In the genomic region with DNA sequence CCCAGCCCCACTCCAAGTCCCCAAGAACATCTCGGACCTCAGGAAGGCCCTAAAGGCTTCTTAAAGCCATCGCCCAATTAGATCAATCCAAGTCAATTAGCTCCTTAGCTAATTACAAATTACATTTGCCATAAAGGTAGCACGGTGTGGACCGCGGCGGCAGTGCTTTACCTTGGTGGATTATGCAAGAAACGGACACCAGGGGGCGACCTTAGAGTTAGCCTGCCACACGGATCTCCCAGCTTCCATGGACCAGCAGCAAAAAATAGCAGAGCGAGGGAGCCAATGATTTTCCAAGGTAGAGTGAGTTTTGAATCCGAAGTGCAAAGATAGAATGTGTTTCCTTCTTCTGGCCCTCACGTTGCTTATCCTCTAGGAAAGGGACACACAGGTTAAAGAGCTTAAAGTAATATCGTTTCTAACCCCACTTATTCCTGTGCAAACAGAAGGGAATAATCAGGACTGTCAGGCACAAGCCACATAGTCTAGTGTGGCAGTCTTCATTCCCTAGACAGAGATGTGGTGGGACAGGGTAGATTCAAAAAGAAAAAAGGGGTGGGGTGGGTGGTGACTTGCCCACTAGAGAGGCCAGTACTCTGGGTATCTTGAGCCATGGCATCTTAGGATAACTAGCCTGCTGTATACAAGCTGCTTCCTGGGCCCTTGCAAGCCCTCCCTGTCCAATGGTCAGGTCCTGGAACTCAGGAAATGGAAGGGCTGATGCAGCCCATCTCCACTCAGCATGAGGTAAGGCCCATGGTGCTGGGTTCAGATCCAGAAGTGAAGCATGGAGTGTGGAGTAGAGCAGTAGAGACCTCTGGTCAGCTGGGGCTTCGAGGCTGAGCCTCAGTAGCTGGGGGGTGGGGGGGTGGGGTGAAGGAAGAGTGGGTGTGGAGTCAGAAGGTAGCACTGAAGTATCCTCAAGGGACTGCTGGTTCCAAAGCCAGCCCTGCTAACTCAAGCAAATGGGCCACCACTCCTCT, we compare ENCODE assay signal across 8 mouse cellular contexts. TPM values are rescaled to one million over a fixed set of nuclear protein-coding genes. Genes with fewer than 3 reads are reported as not detected.
DNase-seq lines count a peak whose midpoint lies in the region; ATAC-seq and TF ChIP-seq lines count a peak whose summit lies in the region.

No protein-coding gene starts in this region.

- 0 out of 2 replicates have a peak, but pooled peaks cover 2% of the 10 kb centered on the region for H3K27me3 ChIP-seq in kidney, adult 2 months (replicated peaks; ENCODE audit: control insufficient read depth, insufficient read depth, low read length)
- peaks cover 70% of the 10 kb centered on the region for H3K27me3 ChIP-seq in limb, embryonic 13.5 days

- no peaks in the 10 kb centered on the region; the same call in 1 of the 2 replicates for H3K4me1 ChIP-seq in kidney, adult 2 months (ENCODE audit: control insufficient read depth, insufficient read depth, low read length)
- peaks cover 12% of the 10 kb centered on the region for H3K4me1 ChIP-seq in limb, embryonic 13.5 days

- no peak overlapping the region for H3K27ac ChIP-seq in kidney, adult 2 months (ENCODE audit: insufficient read depth, low read depth, low read length)
- no peak overlapping the region for H3K27ac ChIP-seq in limb, embryonic 13.5 days

- WGBS in kidney, adult 2 months = 9% methylated on average over 14 of the region's 14 CpGs
- 11% methylated on average over 14 of the region's 14 CpGs for WGBS in limb, embryonic 13.5 days

- H3K4me3 ChIP-seq in kidney, adult 2 months (ENCODE audit: insufficient read depth, low read depth, low read length) = no peak overlapping the region
- H3K4me3 ChIP-seq in limb, embryonic 13.5 days = no peak overlapping the region

- ATAC-seq in frontal cortex, adult (ENCODE audit: low TSS enrichment) = peak; percentile 88
- peak; percentile 65; the same call in 1 of the 2 replicates for ATAC-seq in limb, embryonic 13.5 days (ENCODE audit: low FRiP score, low read depth)

- no peaks in the 10 kb centered on the region for H3K36me3 ChIP-seq in kidney, adult 2 months (ENCODE audit: control insufficient read depth, insufficient read depth, low read length)
- no peaks in the 10 kb centered on the region for H3K36me3 ChIP-seq in limb, embryonic 13.5 days

- H3K9me3 ChIP-seq in limb, embryonic 13.5 days = no peaks in the 10 kb centered on the region

- DNase-seq in 416B (ENCODE audit: low read depth) (peak; percentile 50), MN1 (ENCODE audit: low spot score) (peak; percentile 71)
- DNase-seq in cerebellum, adult 8-10 months = peak; percentile 80
- DNase-seq in kidney, adult 2 months = peak; percentile 70
- DNase-seq in neural tube, embryonic 10.5 days (ENCODE audit: extremely low spot score, low spot score) = peak; percentile 80
- DNase-seq in telencephalon, adult 2 months (ENCODE audit: low read depth, low spot score) = peak; percentile 23

- H3K9ac ChIP-seq in limb, embryonic 13.5 days = no peak overlapping the region

- peak; percentile 83 for TF ChIP-seq CTCF in kidney, adult 2 months (conservative IDR thresholded peaks at IDR 0.05; ENCODE audit: insufficient read depth, insufficient read length, low read depth, low read length)

- no peak for TF ChIP-seq POLR2A in kidney, adult 2 months (IDR thresholded peaks at IDR 0.05; ENCODE audit: low read depth, low read length)

- H3K4me2 ChIP-seq in limb, embryonic 13.5 days (replicated peaks) = no peak overlapping the region

RNA-seq across cellular contexts. Expression of a gene that starts 8.7 kb away (rescaled TPM):
- polyA plus RNA-seq in kidney, adult 2 months (2012; rRNA removed) = not detected in 2 replicates
- 2.7 and 2.9 TPM in 2 replicates for polyA plus RNA-seq in limb, embryonic 13.5 days (2015; fragmentation: Nextera tagmentation; extraction: Ambion mirVana)

RNA-seq across cellular contexts. Expression of a gene that starts 28.6 kb away (rescaled TPM):
- polyA plus RNA-seq in kidney, adult 2 months (2012; rRNA removed) = 7.7 and 8.5 TPM in 2 replicates
- 20.0 and 20.5 TPM in 2 replicates for polyA plus RNA-seq in limb, embryonic 13.5 days (2015; fragmentation: Nextera tagmentation; extraction: Ambion mirVana)

Comparison
In these comparisons a context has a peak if more than half of its experiments do, and no peak if none do; other contexts are left out.
1. DNase-seq: peak in every context shown above with its lines; median percentile 80 in cerebellum, adult 8-10 months; 80 in neural tube, embryonic 10.5 days; 71 in MN1; 70 in kidney, adult 2 months; 50 in 416B; 23 in telencephalon, adult 2 months.